Mouse (Mus musculus) kidney, embryonic 16.5 days (tissue): ENCODE data around the gene Rabac1. TPM values are rescaled to one million over a fixed set of nuclear protein-coding genes. Genes with fewer than 3 reads are reported as not detected.
A peak's percentile ranks its signal among the peaks of the same experiment; 100 is the strongest.

ENCODE experiments used
- ATAC-seq: fragments of 200-750 bp; cut with Nextera tagmentation; 2 replicates; pipeline ENCODE4 v1.8.0; 2017; ENCODE audit warnings: moderate TSS enrichment; ENCODE audit not compliant: low FRiP score, low TSS enrichment
- H3K27ac ChIP-seq: fragments of 300-500 bp; sonication (generic); 2 replicates; pipeline ENCODE4 v1.5.1; 2014; ENCODE audit warnings: low read length
- H3K27me3 ChIP-seq: fragments of 300-500 bp; sonication (generic); 2 replicates; pipeline ENCODE4 v1.6.1; 2014; ENCODE audit warnings: low read length, control low read depth, mixed read lengths; ENCODE audit not compliant: insufficient read depth
- H3K36me3 ChIP-seq: fragments of 300-500 bp; sonication (generic); 2 replicates; pipeline ENCODE4 v1.6.1; 2014; ENCODE audit warnings: low read length, control low read depth, mixed read lengths; ENCODE audit not compliant: insufficient read depth
- H3K4me1 ChIP-seq: fragments of 300-500 bp; sonication (generic); 2 replicates; pipeline ENCODE4 v1.6.1; 2014; ENCODE audit warnings: low read length, control low read depth, mixed read lengths; ENCODE audit not compliant: insufficient read depth
- H3K4me2 ChIP-seq: fragments of 300-500 bp; sonication (generic); replicated peaks from 2 replicates; pipeline ENCODE4 v1.6.1; 2014; ENCODE audit warnings: low read depth, low read length
- H3K4me3 ChIP-seq: fragments of 300-500 bp; sonication (generic); 2 replicates; pipeline ENCODE4 v1.5.1; 2014; ENCODE audit warnings: mild to moderate bottlenecking, low read length
- H3K9ac ChIP-seq: fragments of 300-500 bp; sonication (generic); replicated peaks from 2 replicates; pipeline ENCODE4 v1.6.1; 2014; ENCODE audit warnings: low read length
- H3K9me3 ChIP-seq: fragments of 300-500 bp; sonication (generic); 2 replicates; pipeline ENCODE4 v1.6.1; 2016; ENCODE audit warnings: low read length, control low read depth
- WGBS: fragments of 180-500 bp; shearing (Covaris S2); extraction: QIAGEN DNeasy Blood & Tissue Kit; methylation state at CpG from one replicate; pipeline ENCODE4 v1.1.7; 2014; 5-methylcytosine and 5-hydroxymethylcytosine counted together
- polyA plus RNA-seq: library from polyadenylated mRNA; unstranded; fragments of >200 nt; fragmentation: Nextera tagmentation; extraction: Ambion mirVana; gene quantifications from 2 replicates; pipeline ENCODE4 v1.2.1, GENCODE M21; 2015

Gene Rabac1
- polyA plus RNA-seq = 183 and 199 TPM in 2 replicates

- H3K27me3 ChIP-seq = no peaks in the 10 kb centered on the region
- peak within 1 kb of the TSS; percentile 87 for H3K4me3 ChIP-seq
- peak; percentile 93 for ATAC-seq
- WGBS = under 1% methylated on average over 45 of the region's 45 CpGs
- peaks cover 8% of the 10 kb centered on the region for H3K4me1 ChIP-seq
- no peaks in the 10 kb centered on the region for H3K9me3 ChIP-seq
- H3K9ac ChIP-seq = peak within 1 kb of the TSS; percentile 92
- peak within 1 kb of the TSS; percentile 76 for H3K4me2 ChIP-seq
- peak within 1 kb of the TSS; percentile 81 for H3K27ac ChIP-seq
- peaks cover 5% of the 10 kb centered on the region; the same call in 1 of the 2 replicates for H3K36me3 ChIP-seq
These were observed at the start of gene Rabac1 for GRCm38 (mm10) chr7:24971972-24972893. TSS of gene Rabac1 (minus strand) at chr7:24972754.

GRCm38 (mm10) chr7:25011592-25011991, 39.0 kb upstream of the Rabac1 start:
- peaks cover 3% of the 10 kb centered on the region for H3K36me3 ChIP-seq
- ATAC-seq = no peak
- WGBS = 56% methylated on average over 7 of the region's 7 CpGs
- peaks cover 6% of the 10 kb centered on the region for H3K4me1 ChIP-seq
- no peak overlapping the region for H3K9ac ChIP-seq
- no peak overlapping the region for H3K4me3 ChIP-seq
- no peak overlapping the region for H3K4me2 ChIP-seq
- peaks cover 57% of the 10 kb centered on the region for H3K27me3 ChIP-seq
- H3K9me3 ChIP-seq = no peaks in the 10 kb centered on the region
- no peak overlapping the region for H3K27ac ChIP-seq

GRCm38 (mm10) chr7:25010090-25010913, 37.7 kb upstream of the Rabac1 start:
- peak overlapping the region; percentile 60 for H3K4me2 ChIP-seq
- H3K4me1 ChIP-seq = peaks cover 11% of the 10 kb centered on the region
- WGBS = 2% methylated on average over 75 of the region's 97 CpGs
- peaks cover 70% of the 10 kb centered on the region for H3K27me3 ChIP-seq
- peak; percentile 55; the same call in 1 of the 2 replicates for ATAC-seq
- H3K9ac ChIP-seq = no peak overlapping the region
- H3K27ac ChIP-seq = no peak overlapping the region
- peak overlapping the region; percentile 39 for H3K4me3 ChIP-seq
- H3K36me3 ChIP-seq = peaks cover 3% of the 10 kb centered on the region
- no peaks in the 10 kb centered on the region for H3K9me3 ChIP-seq

GRCm38 (mm10) chr7:25009099-25009700, 36.6 kb upstream of the Rabac1 start:
- no peaks in the 10 kb centered on the region for H3K36me3 ChIP-seq
- no peak overlapping the region for H3K27ac ChIP-seq
- H3K4me2 ChIP-seq = no peak overlapping the region
- no peak overlapping the region for H3K9ac ChIP-seq
- peaks cover 11% of the 10 kb centered on the region for H3K4me1 ChIP-seq
- H3K9me3 ChIP-seq = no peaks in the 10 kb centered on the region
- ATAC-seq = no peak
- peaks cover 81% of the 10 kb centered on the region for H3K27me3 ChIP-seq
- WGBS = 12% methylated on average over 20 of the region's 20 CpGs
- H3K4me3 ChIP-seq = no peak overlapping the region

- peak; percentile 36; the same call in 1 of the 2 replicates for ATAC-seq
- Histone ChIP-seq H3K36me3 (no peaks in the 10 kb centered on the region), H3K4me3 (no peak overlapping the region), H3K27ac (no peak overlapping the region), H3K27me3 (peaks cover 82% of the 10 kb centered on the region), H3K9ac (no peak overlapping the region), H3K9me3 (no peaks in the 10 kb centered on the region), H3K4me2 (no peak overlapping the region), H3K4me1 (peaks cover 11% of the 10 kb centered on the region)
- WGBS = under 1% methylated on average over 17 of the region's 17 CpGs
These were observed 36.1 kb upstream of the Rabac1 start for GRCm38 (mm10) chr7:25008635-25009034.

- Histone ChIP-seq H3K4me3 (no peak overlapping the region), H3K27ac (no peak overlapping the region), H3K9ac (no peak overlapping the region), H3K36me3 (no peaks in the 10 kb centered on the region), H3K4me1 (peaks cover 11% of the 10 kb centered on the region), H3K4me2 (no peak overlapping the region), H3K27me3 (peaks cover 83% of the 10 kb centered on the region), H3K9me3 (no peaks in the 10 kb centered on the region)
- no peak for ATAC-seq
- 19% methylated on average over 8 of the region's 8 CpGs for WGBS
These were observed 35.2 kb upstream of the Rabac1 start for GRCm38 (mm10) chr7:25007609-25008374.

GRCm38 (mm10) chr7:25006586-25007364, 34.2 kb upstream of the Rabac1 start:
- WGBS = 85% methylated on average over 12 of the region's 12 CpGs
- ATAC-seq = no peak
- Histone ChIP-seq H3K9ac (no peak overlapping the region), H3K4me3 (no peak overlapping the region), H3K27me3 (peaks cover 80% of the 10 kb centered on the region), H3K4me1 (peaks cover 11% of the 10 kb centered on the region), H3K4me2 (no peak overlapping the region), H3K27ac (no peak overlapping the region), H3K36me3 (no peaks in the 10 kb centered on the region), H3K9me3 (no peaks in the 10 kb centered on the region)

GRCm38 (mm10) chr7:25006171-25006570, 33.6 kb upstream of the Rabac1 start:
- Histone ChIP-seq H3K4me2 (peak overlapping the region; percentile 56; the same call in 1 of the 2 replicates), H3K27me3 (peaks cover 73% of the 10 kb centered on the region), H3K4me1 (peaks cover 11% of the 10 kb centered on the region), H3K9ac (no peak overlapping the region), H3K4me3 (peak overlapping the region; percentile 38; the same call in 1 of the 2 replicates), H3K9me3 (no peaks in the 10 kb centered on the region), H3K36me3 (no peaks in the 10 kb centered on the region), H3K27ac (no peak overlapping the region)
- 72% methylated on average over 3 of the region's 3 CpGs for WGBS
- 0 out of 2 replicates have a peak, but pooled peaks have one; percentile 7 for ATAC-seq
